Mouse (Mus musculus): ENCODE results near the gene Dcn. TPM values are rescaled to one million over a fixed set of nuclear protein-coding genes. Genes with fewer than 3 reads are reported as not detected.

The Dcn gene
- polyA plus RNA-seq, 1 experiment = not detected

- TF ChIP-seq GATA1 (IDR thresholded peaks at IDR 0.05; ENCODE audit: low read length) = no peak
Observed at GRCm38 (mm10) chr10:97492367-97492980, 13.1 kb downstream of the Dcn start.

GRCm38 (mm10) chr10:97497646-97498045, 18.2 kb downstream of the Dcn start:
- no peak for TF ChIP-seq GATA1 (IDR thresholded peaks at IDR 0.05; ENCODE audit: low read length)

- TF ChIP-seq GATA1 (IDR thresholded peaks at IDR 0.05; ENCODE audit: low read length) = no peak
Observed at GRCm38 (mm10) chr10:97523366-97523765, 44.0 kb downstream of the Dcn start.

GRCm38 (mm10) chr10:97535697-97536096, 56.3 kb downstream of the Dcn start:
- no peak for TF ChIP-seq GATA1 (IDR thresholded peaks at IDR 0.05; ENCODE audit: low read length)

- no peak for TF ChIP-seq GATA1 (IDR thresholded peaks at IDR 0.05; ENCODE audit: low read length)
Observed at GRCm38 (mm10) chr10:97536921-97537320, 57.5 kb downstream of the Dcn start.

GRCm38 (mm10) chr10:97538202-97538601, 58.8 kb downstream of the Dcn start:
- TF ChIP-seq GATA1 (IDR thresholded peaks at IDR 0.05; ENCODE audit: low read length) = no peak

- no peak for TF ChIP-seq GATA1 (IDR thresholded peaks at IDR 0.05; ENCODE audit: low read length)
Observed at GRCm38 (mm10) chr10:97547740-97548139, 68.3 kb downstream of the Dcn start.

- no peak for TF ChIP-seq GATA1 (IDR thresholded peaks at IDR 0.05; ENCODE audit: low read length)
Observed at GRCm38 (mm10) chr10:97564957-97565856, 85.8 kb downstream of the Dcn start, which contains the start of gene Lum. Gene Lum (plus strand): TSS chr10:97565128.

- TF ChIP-seq GATA1 (IDR thresholded peaks at IDR 0.05; ENCODE audit: low read length) = no peak
Observed at GRCm38 (mm10) chr10:97567489-97568135, 88.2 kb downstream of the Dcn start.

Other genes with a start within 250 kb of the Dcn start
- gene Lum, start 85.5 kb downstream of the Dcn start, polyA plus RNA-seq (2012) = not detected in 2 replicates
- gene Kera, start 127.3 kb downstream of the Dcn start, polyA plus RNA-seq (2012) = not detected in 2 replicates
- not detected in 2 replicates for gene Epyc, start 164.5 kb downstream of the Dcn start, polyA plus RNA-seq (2012)
- gene Ccer1, start 213.4 kb downstream of the Dcn start, polyA plus RNA-seq (2012) = not detected in 2 replicates
- not detected in 2 replicates for gene C030005K15Rik, start 247.1 kb downstream of the Dcn start, polyA plus RNA-seq (2012)